Mouse (Mus musculus) ES-E14 (cell line): ENCODE data around the gene Dcbld2.

Source experiments
- CHD2 ChIP-seq: IDR thresholded peaks from 2 replicates; pipeline ENCODE4 v1.6.1; 2014; ENCODE audit warnings: mild to moderate bottlenecking, low read depth, low read length, inconsistent platforms
- MAFK ChIP-seq: IDR thresholded peaks from 2 replicates; pipeline ENCODE4 v1.6.1; 2014; ENCODE audit warnings: mild to moderate bottlenecking, low read depth, low read length, inconsistent platforms; ENCODE audit not compliant: insufficient read depth
- ZC3H11A ChIP-seq: IDR thresholded peaks from 2 replicates; pipeline ENCODE4 v1.6.1; 2012; ENCODE audit warnings: low read depth, mild to moderate bottlenecking, inconsistent platforms, low read length, borderline replicate concordance

GRCm38 (mm10) chr16:58455118-58455517 is 46.9 kb downstream of the Dcbld2 start:
- TF ChIP-seq MAFK, result no peak
- TF ChIP-seq ZC3H11A, result no peak
- no peak for TF ChIP-seq CHD2
